Mouse (Mus musculus) embryo, embryonic 11 days (tissue): ENCODE data around the gene Arhgef3.

Experiments used
- DNase-seq: peaks from one replicate; pipeline ENCODE4 v3.0.0-alpha.2; 2015

The Arhgef3 gene

GRCm38 (mm10) chr14:27351051-27351475 lies 236.4 kb downstream of the Arhgef3 start:
- no peak for DNase-seq

DNA sequence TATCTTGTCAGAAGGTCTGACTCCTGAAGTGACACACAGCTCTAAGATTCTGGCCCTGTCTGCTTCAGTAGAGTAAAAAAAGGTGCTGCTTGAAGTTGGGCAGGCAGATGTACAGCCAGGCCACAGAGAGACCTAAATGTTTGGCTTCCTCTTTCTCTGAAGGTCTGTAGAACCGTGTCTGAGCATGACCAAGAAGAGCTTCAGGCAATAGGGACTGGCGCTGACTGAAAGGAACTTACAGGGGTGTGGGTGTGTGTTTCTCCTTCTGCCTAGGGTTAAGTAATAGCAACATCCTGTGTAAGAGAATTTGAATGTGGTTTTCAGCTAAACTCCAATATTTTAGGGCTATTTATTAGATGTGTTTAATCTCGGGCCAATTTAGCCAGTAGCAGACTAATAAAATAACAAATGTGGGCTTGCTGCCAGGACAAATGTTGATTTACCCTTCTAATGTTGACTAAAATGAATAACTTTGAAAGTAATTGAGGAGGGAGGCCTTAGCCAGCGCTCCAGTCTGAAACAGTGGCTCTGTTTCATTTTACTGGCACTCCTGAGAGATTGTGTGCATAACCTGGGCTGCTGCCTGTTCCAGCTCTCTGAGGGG lies 236.9 kb downstream of the Arhgef3 start:
- DNase-seq: no peak

DNA sequence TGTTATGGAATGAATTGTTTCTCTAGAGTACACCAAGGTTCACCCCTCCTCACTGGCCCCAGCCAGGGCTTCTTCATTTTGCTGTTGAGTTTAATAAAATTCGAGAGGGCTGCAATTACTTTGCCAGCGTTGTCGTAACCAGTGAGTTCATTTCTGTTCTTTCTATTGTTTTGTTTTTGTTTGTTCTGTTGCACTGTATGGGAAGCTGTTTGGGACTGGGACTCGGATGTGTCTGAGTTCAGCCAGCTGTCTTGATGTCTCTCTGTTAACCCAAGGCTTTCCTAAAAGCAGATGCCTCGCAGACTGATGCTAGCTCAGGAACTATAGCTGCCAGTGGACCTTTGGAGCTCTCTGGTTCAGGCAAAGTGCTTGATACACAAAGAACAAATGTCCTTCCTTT lies 237.8 kb downstream of the Arhgef3 start:
- no peak for DNase-seq

DNA sequence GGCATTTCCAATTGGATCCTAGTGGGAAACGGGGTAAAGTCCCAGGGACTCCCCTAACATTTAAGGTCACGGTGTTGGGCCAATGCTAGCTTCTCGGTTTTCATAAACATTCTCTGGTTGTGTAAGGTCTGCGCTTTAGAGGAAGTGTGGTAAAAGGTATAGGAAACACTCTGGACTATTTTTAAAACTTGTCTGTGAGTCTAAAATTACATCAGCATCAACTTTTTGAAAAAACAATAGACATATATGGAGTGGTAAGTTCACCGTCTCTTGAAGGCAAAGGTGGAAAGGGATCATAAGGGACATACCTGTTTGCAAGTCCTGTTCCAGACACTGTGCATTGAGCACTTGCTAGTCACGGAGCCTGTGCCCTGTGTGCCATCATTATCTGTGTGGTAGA lies 240.5 kb downstream of the Arhgef3 start:
- DNase-seq: no peak

- DNase-seq: no peak
Measured at GRCm38 (mm10) chr14:27355937-27356336, 241.2 kb downstream of the Arhgef3 start.

- DNase-seq: no peak
Measured at GRCm38 (mm10) chr14:27357139-27357538, 242.4 kb downstream of the Arhgef3 start.

DNA sequence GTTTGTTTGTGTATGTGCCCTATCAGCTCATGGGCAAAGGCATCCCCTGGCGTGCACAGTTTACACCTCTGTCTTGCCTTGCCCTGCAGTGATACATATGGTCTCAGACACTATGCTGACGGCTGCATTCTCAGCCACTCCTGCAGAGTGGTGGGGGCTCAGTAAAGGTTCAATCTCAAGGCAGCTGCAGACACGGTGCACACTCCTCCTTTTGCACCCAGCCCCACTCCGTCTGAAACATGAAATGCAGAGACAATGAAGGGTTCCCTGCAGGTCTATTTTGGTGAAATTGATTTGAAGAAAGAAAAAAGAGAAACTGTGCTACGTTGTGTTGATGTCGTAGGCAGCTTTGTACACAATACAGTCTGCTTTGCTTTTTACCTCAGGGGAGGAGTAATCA lies 243.5 kb downstream of the Arhgef3 start:
- DNase-seq: no peak

DNA sequence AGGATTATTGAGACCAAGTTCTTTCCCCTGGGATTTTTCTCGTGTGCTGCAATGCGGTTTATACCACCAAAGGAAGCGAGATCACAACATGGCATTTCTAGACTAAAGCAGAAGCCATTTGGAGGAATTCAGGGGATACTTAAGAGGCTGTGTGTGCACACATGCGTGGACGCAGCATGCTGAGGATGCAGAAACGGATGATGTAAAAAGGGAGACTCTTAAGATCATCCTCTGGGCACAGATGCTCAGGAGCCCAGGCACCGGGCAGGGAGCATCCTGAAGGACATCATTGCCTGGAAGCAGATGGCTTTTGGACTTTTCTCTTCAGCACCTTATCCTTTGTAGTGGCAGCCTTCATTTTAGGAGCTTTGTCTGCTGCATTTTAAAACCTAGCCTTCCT lies 246.2 kb downstream of the Arhgef3 start:
- DNase-seq: no peak

GRCm38 (mm10) chr14:27361514-27361913 lies 246.8 kb downstream of the Arhgef3 start:
- DNase-seq: no peak

DNA sequence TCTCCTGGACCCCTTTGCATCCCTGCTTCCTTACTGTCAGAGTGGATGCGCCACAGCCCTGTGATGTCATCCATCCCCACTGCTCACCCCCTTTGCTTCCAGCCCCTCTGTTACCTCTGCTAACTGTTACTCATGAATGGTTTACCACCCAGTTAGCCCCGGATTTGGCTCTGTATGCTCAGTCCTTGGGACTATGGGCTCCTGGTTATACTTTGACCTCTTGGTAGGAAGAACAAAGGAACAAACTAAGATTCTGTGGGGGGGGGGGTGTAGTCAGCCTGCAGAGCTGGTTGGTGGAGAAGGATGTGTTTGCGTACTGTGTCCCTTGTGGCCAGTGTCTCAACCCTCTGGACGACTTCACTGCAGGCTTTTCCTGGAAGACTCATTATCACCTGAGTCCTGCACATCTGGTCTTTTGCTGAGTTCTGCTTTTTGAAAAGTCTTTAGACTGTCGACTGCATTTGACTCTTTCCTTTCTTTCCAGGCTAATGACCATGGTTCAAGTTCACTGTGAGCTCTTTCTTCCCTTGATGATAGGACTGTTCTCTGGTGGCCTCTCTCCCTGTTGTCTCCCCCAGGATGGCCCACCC lies 250.1 kb downstream of the Arhgef3 start:
- no peak for DNase-seq

DNA sequence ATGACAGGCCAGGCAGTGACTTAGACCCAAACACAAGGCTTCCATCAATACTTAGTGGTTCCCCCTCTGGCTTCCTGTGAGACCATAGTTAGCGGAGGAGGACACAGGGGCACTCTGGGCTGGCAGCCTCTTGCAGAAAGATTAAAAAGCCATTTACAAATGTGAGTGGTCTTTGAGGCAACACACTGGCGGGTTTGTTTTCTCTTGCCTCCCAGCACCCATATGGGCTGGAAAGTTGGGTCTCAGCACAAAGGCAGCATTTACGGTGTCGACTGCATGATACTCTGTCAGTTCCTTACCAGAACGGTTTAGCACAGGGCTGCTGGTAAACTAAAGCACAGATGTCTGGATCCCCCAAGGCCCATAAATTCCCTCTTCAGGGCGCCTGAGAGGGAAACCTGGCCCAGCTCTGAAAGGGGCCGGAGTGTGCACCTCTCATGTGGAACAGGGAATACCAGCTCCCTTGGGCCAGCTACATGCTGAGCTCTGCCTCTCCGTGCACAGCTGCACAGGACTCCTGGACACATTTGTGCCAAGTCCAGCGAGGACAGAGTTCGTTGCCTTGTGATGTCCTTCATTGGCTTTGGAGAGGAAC lies 252.5 kb downstream of the Arhgef3 start:
- peak; percentile 43 for DNase-seq

DNA sequence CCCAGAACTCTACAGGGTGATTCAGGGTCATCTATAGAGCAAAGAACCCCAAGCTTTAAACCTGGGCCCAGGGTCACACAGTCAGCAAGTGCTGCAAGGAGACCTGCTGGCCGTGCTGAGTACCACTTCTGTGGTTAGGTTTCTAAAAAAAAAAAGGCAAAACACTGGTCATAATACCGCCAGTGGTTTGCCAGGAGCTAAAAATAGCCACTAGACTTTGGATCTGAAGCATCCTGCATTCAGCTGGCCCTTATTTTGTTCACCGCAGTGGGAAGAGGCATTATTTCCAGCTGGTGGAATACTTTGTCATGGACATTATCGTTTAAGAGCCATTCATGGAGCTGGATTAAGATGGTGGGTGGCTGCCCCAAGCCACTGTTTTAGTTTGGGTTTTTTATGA lies 253.9 kb downstream of the Arhgef3 start:
- DNase-seq: no peak

GRCm38 (mm10) chr14:27369503-27369902 lies 254.8 kb downstream of the Arhgef3 start:
- DNase-seq: no peak

- DNase-seq: no peak
Measured at GRCm38 (mm10) chr14:27371669-27372076, 257.0 kb downstream of the Arhgef3 start.

DNA sequence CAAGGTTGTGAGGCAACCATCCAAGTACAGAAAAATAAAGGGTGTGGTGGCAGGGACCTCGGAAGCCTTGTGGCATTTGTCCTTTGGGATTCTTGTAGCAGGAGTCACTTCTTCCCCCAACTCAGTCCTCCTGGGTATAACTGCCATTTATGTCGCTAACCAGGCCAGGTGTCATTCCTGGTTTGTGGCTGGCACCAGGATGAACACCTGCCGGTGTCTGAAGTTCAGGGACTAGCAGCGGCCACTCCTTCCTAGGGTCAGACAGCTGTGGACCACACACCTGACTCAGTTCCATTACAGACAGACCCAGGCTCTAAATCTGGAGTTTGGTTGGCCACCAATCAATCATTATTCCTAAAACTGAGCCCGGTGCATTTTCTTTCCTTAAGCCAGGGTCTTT lies 258.8 kb downstream of the Arhgef3 start:
- DNase-seq: no peak

DNA sequence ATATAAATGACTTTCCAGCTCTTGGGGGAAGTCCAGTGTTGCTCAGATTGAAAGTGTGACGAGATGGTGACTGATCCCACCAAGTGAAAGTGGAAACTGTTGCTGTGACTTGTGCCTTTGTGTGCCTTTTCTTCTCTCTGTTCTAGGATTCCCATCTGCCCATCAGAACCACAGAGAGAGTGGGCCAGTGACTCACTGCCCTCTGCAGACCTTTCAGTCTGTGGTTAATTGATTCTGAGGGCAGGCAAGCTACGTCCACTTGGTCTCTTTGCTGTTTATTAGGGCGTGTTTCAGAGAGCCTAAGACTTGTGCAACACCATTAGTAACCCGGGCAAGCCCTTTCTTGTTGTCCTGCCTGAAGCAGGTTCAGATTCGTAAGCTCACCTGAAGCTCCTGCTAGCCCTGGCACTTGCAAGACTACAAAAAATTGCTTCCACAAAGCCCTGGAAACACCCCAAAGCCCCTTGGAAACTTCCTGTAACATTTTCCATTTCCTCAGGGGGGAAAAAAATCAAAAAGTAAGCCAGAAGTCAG lies 261.5 kb downstream of the Arhgef3 start:
- DNase-seq: no peak

DNA sequence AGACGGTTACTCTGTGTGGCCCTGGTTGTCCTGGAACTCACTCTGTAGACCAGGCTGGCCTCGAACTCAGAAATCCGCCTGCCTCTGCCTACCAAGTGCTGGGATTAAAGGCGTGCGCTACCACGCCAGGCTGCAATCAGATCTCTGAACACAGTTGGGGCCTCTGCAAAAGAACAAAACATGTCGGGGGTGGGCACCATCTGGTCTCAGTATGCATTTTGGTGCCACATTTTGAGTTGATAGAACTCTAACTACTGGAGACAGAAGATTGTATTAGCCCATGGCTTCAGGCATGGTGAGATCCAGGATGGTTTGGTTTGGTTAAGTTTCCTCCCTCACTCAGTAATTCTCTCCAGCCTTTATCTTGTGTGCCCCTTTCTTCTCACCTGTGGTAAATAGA lies 264.0 kb downstream of the Arhgef3 start:
- DNase-seq: no peak

DNA sequence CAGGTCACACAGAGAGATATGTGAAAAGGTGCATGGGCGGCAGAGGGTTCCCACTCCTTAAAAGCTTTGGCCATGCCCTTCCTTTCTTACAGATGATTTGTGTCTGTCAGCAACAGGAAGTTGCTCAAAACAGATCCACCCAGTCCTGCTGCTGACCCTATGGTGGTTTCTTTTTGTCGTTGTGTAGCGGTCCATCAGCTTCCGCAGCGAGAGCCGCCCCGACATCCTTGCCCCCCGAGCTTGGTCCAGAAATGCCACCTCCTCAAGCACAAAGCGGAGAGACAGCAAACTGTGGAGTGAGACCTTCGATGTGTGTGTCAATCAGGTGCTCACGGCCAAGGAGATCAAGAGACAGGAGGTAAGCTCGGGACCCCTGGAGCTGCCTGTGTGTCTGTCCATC lies 264.7 kb downstream of the Arhgef3 start:
- DNase-seq: no peak

GRCm38 (mm10) chr14:27381459-27381858 lies 266.8 kb downstream of the Arhgef3 start:
- no peak for DNase-seq

DNA sequence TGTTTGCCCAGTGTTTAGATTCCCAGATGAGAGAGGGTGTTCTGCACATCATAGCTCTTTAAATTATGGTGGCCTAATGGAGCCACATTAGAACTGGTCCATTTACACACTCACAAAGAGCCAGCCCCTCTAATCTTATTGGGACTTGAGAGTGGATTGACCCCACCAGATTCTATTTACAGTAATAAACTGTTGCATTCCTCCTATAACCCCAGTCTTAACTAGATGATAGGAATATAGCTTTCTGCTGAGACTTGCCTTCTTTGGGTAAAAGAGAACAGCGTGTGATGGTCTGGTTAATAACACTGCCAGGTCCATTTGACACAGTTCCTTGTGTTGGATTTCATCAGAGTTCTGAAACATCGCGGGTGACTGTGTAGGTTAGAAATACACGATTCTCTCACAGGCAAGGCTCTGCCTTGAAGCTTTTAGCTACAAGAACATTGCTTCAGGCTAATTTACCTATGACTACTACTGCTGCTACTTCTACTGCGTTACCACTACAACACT lies 268.7 kb downstream of the Arhgef3 start:
- DNase-seq: no peak

DNA sequence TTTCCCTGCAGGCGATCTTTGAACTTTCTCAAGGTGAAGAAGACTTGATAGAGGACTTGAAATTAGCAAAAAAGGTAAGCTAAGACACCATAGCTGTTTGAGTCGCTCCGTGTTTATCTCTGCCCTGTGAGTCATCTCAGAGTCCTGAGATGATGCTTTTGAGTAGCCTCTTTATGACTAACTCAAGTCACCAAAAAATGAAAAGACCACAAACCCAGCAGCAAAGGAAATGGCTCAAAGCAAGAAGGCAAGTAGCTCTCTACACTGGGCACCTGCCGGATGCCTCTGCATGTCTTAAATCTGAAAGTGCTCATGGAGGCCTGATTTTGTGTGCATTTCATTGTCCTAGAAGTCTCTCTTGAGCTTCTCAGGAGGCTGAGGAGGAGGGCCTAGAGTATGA lies 269.4 kb downstream of the Arhgef3 start:
- no peak for DNase-seq

- DNase-seq: no peak
Measured at GRCm38 (mm10) chr14:27388616-27389015, 273.9 kb downstream of the Arhgef3 start.

GRCm38 (mm10) chr14:27389722-27390121 lies 275.0 kb downstream of the Arhgef3 start:
- no peak for DNase-seq

DNA sequence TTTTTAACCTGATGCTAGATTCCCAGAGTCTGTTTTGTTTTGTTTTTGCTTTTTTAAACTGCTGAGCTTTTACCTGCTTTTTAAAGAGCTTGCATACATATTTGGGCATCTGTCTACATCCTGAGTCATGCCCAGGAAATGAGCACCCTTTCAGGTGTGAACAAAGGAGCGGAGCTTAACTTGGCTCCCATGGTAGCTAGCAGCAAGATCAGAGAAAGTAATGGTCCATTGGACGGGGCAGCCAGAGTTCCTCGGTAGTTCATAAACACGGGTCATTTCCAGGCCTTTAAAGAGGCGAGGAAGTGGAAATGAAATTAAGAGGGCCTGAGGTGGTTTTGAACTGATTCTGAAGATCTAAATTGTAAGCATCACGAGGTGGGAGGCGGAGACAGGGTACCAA lies 276.0 kb downstream of the Arhgef3 start:
- DNase-seq: no peak
